Mouse (Mus musculus) adrenal gland, adult 8-10 months (tissue): ENCODE measurements around the gene Abcf2. TPM values are rescaled to one million over a fixed set of nuclear protein-coding genes. Genes with fewer than 3 reads are reported as not detected.

Source experiments
- DNase-seq: peaks from one replicate; pipeline ENCODE4 v3.0.0; 2022
- total RNA-seq, 4 experiments: library from RNA; stranded (reverse); gene quantifications; 2 replicates each; pipeline ENCODE4 v1.2.4; 2022

The Abcf2 gene
- 10 to 100 TPM; 59.5 to 89.6 (median 75.2) TPM for total RNA-seq

DNA sequence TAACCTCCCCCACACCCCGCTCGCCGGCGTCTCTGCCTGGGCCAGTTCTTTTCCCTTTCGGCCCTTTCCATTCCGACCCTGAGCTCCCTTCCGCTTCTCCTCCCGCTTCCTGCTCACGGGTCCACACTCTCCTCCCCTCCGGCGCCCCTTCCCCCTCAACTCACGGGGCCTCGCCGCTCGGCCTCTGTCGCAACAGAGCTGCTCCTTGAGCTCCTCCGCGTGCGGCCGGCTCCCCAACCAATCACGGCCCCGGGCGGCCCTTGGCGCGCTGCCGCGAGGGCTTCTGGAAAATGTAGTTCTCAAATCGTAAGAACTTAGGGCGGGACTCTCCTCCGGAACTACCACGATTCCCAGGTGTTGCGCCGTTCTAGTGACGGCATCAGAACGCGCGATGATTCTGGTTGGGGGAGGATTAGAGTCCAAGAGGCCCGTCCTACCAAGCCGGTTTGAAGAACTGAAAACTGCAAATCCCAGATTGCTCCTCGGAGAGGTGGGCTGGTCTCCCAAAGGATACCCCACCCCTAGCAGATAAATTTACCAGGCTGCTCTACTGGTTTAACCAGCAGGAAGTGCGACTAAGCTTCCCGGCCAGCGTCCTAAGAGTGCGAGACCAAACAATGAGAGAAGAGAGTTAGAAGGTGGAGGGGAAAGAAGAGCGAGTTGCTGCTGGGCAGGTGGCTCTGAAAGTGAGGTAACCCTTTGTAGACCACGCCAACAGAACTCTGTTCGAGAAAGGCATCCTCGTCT, at the start of gene Abcf2:
Abcf2 (minus strand) TSS at position 285 of the 747 bp plus-strand sequence.
- DNase-seq = peak; percentile 100

DNA sequence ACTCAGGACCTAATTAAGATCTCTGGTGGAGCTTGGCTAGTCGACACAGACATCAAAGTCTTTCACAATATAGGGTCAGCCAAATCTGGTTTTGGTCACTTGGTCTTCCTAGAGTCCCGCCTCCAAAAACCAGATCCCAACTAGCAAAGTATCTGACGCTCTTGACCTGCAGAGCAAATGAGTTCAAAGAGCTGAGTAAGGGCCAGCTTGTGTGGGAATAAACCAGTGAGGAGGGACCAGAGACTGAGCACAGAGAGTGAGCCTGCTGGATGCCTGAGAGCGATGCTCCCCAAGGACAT, 47.5 kb upstream of the Abcf2 start:
- no peak for DNase-seq

DNA sequence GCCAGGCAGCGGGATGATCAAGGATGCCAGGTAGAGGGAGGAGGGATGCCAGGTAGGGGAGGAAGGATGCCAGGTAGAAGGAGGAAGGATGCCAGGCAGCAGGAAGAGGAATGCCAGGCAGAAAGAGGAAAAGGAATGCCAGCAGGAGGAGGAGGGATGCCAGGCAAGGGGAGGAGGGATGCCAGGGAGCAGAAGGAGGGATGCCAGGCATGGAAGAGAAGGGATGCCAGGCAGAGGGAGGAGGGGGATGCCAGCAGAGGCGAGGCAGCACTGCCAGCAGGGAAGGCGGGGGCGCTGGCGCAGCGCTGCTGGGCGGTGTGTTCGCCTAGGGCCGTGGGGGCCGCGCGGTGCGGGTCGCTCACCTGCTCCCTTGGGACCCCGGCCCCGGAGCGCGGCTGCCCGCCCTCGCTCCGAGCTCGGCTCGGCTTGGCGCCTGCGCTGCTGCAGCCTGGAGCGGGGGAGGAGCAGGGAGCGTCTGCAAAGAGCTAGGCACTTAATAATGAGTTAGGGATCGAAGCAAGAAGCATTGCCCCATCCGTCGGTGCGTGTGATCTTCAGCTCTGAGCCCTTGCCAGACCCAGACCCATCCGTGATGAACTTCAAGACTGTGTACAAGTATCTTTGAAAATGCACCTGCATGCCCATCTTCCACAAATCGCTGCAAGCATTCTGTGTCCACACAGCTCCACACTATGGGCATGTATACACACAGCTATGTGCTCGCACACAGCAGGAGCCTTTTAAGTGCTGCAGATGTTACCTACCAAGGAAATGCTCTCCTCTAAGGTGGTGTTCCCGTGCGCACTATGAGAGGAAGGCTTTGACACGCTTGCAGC, 46.9 kb upstream of the Abcf2 start, which contains the start of gene Smarcd3:
Smarcd3 (minus strand) TSS at position 426 of the 836 bp plus-strand sequence.
- no peak for DNase-seq

DNA sequence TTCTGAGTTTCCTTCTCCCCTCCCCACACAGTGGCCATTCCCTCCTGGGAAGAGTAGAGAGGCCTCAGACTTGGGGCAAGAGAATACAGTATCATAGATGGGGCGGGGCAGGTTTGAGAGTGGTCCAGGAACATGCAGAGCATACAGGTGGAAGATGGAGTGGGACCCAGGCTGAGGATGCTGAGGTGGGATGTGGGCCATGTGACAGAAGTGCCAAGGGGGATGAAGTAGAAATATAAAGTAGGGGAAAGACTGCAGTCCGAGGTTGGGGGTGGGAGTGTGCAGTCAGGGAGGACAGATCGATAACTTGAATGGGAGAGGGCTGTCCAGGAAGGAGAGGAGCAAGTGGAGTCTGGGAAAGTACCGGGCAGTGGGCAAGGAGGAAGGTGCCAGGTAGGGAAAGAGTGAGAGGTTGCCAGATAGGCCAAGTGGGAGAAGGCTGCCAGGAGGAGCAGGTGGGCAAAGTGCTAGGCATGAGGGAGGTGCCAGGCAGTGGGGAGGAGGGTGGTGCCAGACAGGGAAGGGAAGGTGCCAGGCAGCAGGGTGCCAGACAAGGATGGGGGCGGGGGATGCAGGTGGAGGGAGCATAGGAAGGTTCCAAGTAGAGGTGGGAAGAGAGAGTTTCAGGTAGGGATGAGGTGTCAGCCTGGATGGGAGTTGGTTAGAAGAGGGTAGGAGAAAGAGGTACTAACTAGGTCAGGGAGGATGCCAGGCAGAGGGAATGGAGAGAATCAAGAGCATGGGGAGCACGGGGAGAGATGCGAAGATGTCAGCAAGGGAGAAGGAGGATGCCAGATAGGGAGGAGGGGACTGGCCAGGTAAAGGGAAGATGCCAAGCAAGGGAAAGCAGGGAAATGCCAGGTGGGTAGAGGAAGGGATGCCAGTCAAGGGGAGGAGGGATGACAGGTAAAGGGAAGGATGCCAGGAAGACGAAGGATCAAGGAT, 46.0 kb upstream of the Abcf2 start:
- DNase-seq = no peak

DNA sequence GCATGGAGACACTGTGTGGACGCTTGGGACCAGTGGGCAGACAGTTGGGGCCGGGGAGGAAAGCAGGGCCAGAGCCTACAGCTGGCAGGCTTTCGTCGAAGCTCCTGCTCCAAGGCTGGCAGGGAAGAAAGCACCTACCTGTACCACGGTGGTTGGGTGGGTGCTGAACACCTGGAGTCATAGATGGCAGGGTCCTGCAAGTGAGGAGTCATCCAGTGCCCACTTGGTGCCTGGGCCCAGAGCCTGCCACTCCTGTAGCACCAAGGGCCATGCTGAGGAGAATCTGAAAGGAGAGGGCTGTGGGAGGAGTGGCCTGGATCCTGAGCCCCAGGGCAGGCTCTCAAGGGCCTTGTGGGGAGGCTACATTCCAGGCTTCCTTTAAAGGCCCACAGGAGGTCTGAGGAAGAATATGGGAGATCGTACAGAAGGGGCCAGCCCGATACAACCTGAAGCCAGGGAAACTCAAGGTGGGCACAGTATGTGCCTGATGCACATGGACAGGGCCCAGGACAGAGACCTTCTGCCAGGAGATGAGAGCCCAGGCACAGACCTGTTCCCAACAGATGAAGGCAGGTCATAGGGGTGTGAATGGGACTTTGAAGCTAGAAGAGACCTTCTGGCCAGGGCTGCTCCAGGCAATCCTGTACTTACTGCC, 45.2 kb upstream of the Abcf2 start:
- DNase-seq = no peak

DNA sequence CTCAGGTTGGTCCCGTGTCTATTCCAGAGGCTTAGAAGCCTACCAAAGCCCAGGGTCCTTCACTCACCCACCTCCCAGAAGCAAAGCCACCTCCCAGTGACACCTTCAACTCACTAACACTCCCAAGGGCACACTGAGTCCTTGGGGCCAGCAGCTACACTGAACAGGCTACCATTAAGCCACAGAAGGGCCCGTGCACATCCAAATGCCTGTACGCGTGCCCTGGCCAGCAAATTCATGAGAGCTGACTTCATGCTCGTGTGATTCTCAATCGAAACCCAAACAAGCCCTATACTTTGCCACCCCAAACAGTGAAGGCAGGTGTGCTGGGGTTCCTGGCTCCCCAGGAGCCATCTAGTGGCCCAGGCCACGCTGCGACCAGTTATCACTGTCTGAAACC, 43.4 kb upstream of the Abcf2 start:
- no peak for DNase-seq

DNA sequence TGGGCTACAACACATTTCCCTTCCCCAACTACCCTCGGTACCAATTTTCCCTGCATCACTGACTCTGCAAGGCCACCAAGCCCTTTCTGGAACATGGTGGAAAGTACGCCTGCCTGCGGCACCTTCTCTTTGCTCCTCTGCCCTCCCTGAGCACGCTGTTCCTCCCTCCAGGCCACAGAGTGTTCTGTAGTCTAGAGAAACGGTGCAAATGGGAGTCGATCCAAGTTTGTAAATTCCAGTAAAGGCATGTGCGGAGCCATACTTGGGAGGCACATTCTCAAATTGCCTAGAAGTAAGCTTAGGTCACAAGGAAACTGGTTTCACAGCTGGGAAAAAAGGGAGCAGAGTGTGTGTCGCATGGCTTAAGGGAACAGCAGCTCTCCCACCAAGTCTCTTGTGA, 42.8 kb upstream of the Abcf2 start:
- no peak for DNase-seq

DNA sequence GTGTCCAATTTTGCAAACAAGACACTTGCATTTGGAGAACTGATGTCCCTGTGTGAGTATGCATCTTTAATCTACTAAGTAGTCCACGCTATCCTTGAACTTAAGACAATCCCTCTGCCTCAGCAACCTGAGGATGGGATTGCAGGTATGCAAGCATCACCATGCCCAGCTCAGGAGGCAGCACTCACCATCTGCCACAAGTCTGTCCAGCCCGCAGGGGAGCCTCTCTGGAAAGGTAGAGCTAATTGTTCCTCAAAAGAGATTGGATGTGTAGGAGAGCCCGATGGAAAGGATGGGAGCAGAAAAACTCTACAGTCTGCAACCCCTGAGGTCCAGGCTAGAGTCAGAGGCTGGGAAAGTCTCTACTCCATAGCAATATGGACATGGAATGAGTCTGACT, 41.7 kb upstream of the Abcf2 start:
- DNase-seq = no peak

DNA sequence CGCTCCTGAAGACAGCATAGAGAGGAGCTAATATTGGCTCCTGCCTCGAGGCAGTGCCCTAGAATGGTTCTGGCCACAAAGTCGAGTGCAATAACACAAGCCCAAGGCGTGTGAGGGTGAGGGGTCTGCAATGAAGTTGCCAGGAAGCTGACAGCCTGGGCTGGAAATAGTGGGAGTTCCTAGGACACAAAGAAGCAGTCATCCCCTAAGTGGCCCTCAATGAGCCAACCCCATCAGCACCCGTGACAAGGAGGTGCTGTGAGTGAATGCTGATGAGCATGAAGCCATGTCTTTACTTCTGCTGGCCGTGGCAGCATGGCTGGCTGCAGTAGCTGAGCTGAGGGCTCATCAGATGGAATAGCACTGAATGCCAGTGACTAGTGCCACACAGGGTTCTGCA, 37.8 kb upstream of the Abcf2 start:
- DNase-seq = no peak

DNA sequence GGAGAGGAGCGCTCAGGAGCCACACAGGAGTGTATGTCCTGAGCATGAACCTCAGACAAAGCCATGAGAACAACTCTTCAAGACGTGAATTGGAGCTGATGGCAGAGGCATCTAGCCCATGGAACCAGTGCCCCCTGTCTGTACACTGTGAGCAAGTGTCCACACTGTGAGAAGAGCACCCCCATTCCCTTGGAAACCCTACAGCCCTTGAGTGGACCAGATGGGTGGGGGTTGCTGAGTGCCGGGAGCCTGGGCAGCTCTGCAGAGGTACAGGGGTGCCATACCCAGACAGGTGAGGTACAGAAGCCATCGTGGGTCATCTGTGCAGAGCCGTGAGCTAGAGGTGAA, 35.0 kb upstream of the Abcf2 start:
- DNase-seq = no peak

DNA sequence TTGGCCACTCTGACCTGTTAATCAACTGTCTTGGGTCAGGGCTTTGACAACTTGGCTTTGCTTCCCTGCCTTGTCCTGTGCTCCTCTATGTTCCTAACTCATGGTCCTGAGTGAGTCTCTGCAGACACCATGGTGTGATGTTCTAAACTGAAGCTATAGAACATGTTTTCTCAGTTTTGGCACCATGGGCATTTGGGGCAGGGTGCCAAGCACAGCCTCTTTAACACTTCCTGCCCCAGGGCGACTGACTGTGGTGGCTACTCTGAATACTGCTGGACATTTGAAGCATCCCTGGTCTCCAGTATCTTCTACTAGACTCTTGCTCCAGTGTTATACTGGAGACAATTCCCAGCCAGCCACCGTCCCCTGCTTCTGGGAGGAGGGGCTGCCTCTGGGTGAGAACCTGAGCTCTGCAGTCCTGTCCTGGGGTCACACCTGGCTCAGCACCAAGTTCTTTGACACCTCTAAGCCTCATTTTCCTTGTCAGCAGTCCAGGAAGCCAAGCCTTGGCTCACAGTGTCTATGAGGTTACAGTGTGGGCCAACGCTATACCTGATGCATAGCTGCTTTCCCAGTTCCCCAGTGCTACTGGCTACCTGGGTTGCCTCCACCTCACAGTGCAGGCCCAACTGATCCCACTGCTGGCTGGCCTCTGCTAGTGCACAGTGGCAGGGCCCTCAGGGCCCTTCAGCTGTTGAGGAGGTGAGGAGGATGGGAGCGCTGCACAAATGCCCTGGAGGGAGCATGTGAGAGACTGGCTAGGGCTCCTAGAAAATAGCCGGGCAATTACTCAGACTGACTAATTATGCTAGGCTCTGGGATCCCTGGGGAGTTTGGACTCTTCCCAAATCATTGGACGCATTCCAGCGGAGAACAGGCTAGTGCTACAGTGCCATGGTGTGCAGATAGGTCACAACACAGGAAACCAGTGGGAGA, 34.4 kb upstream of the Abcf2 start:
- DNase-seq = peak; percentile 47

DNA sequence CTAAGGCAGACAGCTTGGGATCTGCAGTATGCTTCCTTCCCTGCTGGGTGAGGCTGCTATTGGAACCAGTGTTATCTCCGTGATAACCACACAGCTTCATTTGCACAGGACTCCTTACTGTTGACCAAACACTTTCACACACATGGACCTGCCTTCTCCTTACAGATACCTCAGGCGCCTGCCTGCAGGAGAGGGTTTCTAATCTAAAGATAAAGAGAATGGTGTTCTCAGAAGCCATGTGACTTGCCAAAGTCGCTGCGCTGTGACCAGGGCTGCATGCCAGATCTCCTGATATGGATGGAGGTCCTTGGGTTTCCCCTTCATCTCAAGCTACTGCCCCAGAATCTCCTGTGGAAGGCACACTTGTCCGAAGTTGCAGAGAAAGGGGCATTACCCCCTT, 32.1 kb upstream of the Abcf2 start:
- DNase-seq = no peak

DNA sequence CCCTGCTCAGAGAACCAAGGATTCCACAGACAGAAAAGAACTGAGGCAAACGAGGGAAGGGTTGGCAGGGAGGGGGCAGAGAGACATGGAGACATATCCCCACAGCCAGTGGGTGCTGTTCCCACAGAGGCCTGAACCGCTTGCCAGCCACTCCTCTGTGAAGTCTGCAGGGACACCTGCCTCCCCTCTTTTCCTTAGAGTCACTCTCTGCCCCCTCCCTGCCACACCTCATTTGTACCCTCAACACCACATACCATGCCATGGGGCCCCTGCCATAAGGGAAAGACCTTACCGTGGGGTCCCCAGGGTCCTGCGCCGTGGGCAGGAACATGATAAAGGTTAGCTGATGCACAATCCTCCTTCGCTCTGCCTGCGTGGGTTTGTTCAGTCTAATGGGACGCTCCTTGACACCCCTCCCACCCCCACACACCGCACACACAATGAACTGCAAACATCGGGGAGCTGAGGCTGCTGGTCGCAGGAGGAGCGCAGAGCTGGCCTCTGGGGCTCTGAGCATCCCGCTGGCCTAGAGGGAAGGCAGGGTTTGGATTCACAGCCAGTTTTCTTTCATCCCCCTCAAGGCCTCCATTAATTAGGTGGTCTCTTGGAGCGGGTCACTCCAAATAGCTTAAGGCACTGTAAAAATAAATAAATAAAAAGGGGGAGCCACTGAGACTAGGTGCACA, 28.9 kb upstream of the Abcf2 start:
- no peak for DNase-seq

DNA sequence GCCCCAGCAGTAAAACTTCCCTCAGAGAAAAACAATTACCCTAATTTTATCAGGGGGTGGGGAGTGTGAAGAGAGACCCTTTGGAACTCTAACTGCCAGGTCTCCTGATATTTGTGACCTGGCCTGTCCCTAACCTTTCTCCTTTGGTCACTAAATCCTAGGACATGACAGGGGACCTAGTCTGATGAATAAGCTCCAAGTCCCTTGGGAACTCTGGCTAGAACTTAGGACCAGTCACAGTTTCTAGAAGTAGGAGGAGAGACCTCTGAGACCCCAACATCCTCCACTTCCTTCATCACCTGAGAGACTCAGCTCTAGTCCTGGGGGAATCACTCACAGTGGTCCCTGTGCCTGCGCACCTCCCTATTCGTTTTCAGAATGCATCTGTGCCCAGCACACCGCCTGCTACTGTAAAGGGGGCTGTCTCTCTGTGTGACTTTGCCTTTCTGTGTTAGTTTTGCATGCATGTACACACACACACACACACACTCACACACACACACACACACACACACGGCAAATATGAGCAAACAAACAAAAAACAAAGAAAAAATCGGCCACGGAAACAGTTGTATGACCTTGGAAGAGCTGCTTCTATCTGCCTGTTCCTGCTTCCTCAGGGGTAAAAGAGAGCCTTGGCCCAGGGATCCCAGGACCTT, 28.2 kb upstream of the Abcf2 start:
- DNase-seq = no peak

DNA sequence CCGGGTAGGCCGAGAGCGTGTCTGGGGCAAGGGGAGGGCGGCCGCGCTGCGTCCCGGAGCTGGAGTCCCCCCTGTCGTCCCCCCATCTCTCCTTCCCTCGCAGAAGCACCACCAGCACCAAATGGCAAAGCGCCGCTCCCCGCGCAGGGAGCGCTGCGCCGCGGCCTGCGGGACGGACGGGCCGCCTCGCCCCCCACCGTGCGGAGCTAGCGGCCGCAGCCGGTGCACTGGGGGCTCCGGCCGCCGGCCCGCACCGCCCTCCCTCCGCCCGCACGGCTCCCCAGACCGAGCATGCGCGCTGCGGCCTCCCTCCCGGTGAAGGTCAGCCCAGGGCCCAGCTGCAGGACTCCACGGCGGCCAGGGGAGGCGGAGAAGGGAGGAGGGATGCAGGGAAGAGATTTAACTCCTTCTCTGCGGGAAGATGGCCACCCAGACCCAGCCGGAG, 27.4 kb upstream of the Abcf2 start:
- peak; percentile 86 for DNase-seq

DNA sequence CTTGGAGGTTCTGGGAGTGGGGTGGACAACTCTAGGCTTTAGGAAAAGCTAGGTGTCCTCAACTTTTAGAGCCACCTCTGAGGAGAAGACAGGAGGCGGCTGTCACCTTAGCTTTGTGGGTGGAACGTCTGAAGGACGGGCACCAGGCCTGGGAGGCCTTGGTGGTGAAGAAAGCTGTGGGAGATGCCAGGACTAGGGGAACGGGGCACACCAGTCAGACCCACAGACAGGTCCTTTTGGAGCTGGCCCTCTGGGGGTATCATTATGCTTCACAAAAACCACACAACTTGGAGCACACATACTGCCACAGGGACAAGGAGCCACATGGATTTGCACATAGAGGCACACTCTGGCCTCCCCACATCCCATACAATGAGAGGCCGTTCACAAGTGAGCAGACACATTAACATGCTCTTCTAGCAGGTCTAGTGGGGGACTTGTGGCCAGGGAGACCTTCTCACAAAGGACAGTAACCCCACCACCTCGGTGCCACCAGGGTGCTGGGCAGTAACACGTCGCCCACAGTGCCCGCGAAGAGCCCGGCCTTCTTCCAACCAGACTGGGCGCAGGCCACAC, 26.9 kb upstream of the Abcf2 start:
- no peak for DNase-seq

DNA sequence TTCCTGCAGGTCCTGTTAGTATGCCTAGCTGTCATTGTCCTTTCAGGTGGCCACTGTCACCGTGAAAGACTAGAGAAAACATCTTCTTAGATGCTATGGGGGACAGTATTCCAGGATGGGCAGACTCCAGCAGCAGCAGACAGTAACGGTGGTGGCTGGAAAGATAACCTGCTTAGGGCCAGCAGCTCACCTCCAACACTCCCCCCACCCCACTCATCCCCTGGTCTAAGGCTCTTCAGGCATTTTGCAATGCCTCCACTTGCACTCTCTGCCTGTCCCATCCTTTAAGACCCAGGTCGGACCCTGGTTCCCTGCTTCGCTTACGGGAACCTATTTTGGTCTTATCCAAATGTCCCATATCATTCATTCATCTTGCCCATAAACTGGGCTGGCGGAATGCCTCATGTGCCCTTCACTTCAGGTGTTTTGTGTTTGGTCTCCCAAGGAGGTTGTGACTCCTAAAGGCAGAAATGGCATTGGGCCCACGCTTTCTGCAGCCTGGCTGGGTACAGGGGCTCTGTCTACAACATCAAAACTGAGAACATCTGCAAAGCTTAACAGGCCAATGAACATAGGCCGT, 26.3 kb upstream of the Abcf2 start:
- DNase-seq = no peak

DNA sequence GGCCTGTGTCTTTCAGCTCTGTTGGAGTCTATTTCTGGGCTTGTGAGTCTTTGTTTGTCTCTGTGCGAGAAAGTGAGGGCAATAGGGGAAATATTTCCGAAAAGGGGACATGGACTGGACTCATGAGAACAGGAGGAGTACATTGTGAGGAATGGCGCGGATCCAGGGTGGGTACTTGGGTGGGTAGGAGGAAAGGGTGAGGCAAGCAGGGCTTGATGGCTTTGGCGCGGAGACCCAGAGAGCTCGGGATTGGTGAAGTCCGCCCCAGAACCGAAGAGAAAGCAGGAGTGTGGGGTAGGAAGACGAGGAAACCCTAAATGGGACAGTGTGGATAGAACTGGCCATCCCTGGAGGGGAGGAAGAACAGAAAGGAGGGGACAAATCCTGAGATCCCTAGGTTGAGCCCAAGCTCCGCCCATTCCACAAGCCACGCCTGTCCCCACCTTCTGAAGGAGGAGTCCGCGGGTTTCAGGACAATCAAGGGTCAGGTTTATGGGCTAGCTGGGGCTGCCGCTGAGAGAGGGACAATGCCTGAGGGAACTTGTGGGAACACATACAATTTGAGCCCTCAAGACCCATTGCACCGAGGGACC, 25.6 kb upstream of the Abcf2 start:
- peak; percentile 88 for DNase-seq
